Mouse (Mus musculus) ES-E14 (cell line): ENCODE measurements at regions not wholly inside any gene's neighbourhood (a gene's known extent, or its start where the extent isn't known, plus 50 kb on each side); places are given as distances from the start of the nearest gene placed in this dataset.

Source experiments
- HCFC1 ChIP-seq: IDR thresholded peaks from 2 replicates; pipeline ENCODE4 v1.6.1; 2012; ENCODE audit warnings: low read length, inconsistent platforms, borderline replicate concordance; ENCODE audit not compliant: insufficient read depth
- MAFK ChIP-seq: IDR thresholded peaks from 2 replicates; pipeline ENCODE4 v1.6.1; 2014; ENCODE audit warnings: mild to moderate bottlenecking, low read depth, low read length, inconsistent platforms; ENCODE audit not compliant: insufficient read depth
- ZC3H11A ChIP-seq: IDR thresholded peaks from 2 replicates; pipeline ENCODE4 v1.6.1; 2012; ENCODE audit warnings: low read depth, mild to moderate bottlenecking, inconsistent platforms, low read length, borderline replicate concordance

DNA sequence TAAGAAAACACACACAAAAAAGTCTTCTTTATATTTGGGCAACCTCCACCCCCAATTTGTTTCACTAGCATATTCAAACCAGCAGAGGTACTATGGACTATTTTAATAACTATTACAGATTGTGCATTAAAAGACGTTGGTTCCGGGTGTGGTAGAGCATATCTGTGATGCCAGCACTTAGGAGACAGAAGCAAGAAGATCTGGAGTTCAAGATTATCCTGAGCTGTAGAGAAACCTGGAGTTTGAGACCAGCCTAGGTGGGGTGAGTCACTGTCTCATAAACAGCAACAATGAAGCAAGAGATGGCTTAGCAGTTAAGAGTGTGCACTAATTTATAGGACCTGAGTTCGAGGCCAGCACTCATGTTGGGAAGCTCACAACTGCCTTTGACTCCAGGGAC is 50.4 kb upstream of the Hk2 start:
- no peak for TF ChIP-seq HCFC1
- TF ChIP-seq MAFK: no peak
- TF ChIP-seq ZC3H11A: no peak
